Mouse (Mus musculus) limb, embryonic 10.5 days (tissue): ENCODE data around the gene Avpr1b. TPM values are rescaled to one million over a fixed set of nuclear protein-coding genes. Genes with fewer than 3 reads are reported as not detected.
"Not testable (repeated sequence)": the region's sequence is repeated elsewhere in the genome, so short reads cannot be mapped to it uniquely, and the experiment has no call there.

Experiments used
- DNase-seq: peaks from one replicate; pipeline ENCODE4 v3.0.0-alpha.2; 2017; ENCODE audit warnings: low spot score
- H3K27ac ChIP-seq: fragments of 300-500 bp; sonication (generic); 2 replicates; pipeline ENCODE4 v1.5.1; 2016; ENCODE audit warnings: mild to moderate bottlenecking
- H3K27me3 ChIP-seq: fragments of 300-500 bp; sonication (generic); 2 replicates; pipeline ENCODE4 v1.6.1; 2016; ENCODE audit warnings: low read depth, mild to moderate bottlenecking; ENCODE audit not compliant: poor library complexity, severe bottlenecking
- H3K36me3 ChIP-seq: fragments of 300-500 bp; sonication (generic); 2 replicates; pipeline ENCODE4 v1.6.1; 2016; ENCODE audit warnings: mild to moderate bottlenecking, moderate library complexity
- H3K4me1 ChIP-seq: fragments of 300-500 bp; sonication (generic); 2 replicates; pipeline ENCODE4 v1.6.1; 2016
- H3K4me3 ChIP-seq: fragments of 300-500 bp; sonication (generic); 2 replicates; pipeline ENCODE4 v1.5.1; 2016; ENCODE audit warnings: mild to moderate bottlenecking, moderate library complexity
- H3K9me3 ChIP-seq: fragments of 300-500 bp; sonication (generic); replicated peaks from 2 replicates; pipeline ENCODE4 v1.6.1; 2016; ENCODE audit warnings: mild to moderate bottlenecking
- WGBS: fragments of 180-500 bp; shearing (Covaris S2); methylation state at CpG from one replicate; pipeline ENCODE4 v1.1.7; 2016; 5-methylcytosine and 5-hydroxymethylcytosine counted together
- polyA plus RNA-seq: library from polyadenylated mRNA; unstranded; fragments of >200 nt; fragmentation: Nextera tagmentation; extraction: Ambion mirVana; gene quantifications from 2 replicates; pipeline ENCODE4 v1.2.1, GENCODE M21; 2016

The Avpr1b gene
- not detected in 2 replicates for polyA plus RNA-seq

- H3K4me1 ChIP-seq: 0 out of 2 replicates have a peak, but pooled peaks cover 8% of the 10 kb centered on the region
- peak; percentile 31 for DNase-seq
- H3K9me3 ChIP-seq: no peaks in the 10 kb centered on the region
- H3K4me3 ChIP-seq: no peak within 1 kb of the TSS
- no peaks in the 10 kb centered on the region for H3K36me3 ChIP-seq
- no peak within 1 kb of the TSS for H3K27ac ChIP-seq
- peaks cover 24% of the 10 kb centered on the region for H3K27me3 ChIP-seq
- WGBS: 28% methylated on average over 12 of the region's 12 CpGs
These were observed at the start of gene Avpr1b for GRCm38 (mm10) chr1:131598905-131599304. TSS of gene Avpr1b (plus strand) at chr1:131599239.

DNA sequence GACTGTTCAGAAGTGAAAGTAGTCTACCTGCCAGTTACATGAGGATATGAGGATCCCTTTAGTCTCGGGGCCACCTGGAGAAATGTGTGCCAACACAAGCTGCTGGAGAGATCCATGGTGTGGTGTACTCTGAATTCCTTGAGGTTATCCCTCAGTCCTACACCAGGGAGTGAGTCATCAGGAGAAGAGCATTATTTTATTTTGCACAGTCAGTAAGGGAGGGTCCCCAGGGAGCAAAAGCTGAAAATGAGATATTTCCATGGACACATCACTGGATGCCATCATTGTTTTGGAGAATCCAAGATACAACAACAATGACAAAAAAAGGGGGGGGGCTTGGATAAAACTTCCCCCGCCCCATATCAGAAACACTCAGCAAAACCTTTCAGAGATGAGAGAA lies 47.1 kb upstream of the Avpr1b start:
- H3K9me3 ChIP-seq: no peaks in the 10 kb centered on the region
- H3K4me1 ChIP-seq: peaks cover 12% of the 10 kb centered on the region
- no peaks in the 10 kb centered on the region for H3K27me3 ChIP-seq
- no peak overlapping the region for H3K27ac ChIP-seq
- DNase-seq: no peak
- no peak overlapping the region for H3K4me3 ChIP-seq
- no peaks in the 10 kb centered on the region for H3K36me3 ChIP-seq
- 92% methylated on average over 2 of the region's 2 CpGs for WGBS

DNA sequence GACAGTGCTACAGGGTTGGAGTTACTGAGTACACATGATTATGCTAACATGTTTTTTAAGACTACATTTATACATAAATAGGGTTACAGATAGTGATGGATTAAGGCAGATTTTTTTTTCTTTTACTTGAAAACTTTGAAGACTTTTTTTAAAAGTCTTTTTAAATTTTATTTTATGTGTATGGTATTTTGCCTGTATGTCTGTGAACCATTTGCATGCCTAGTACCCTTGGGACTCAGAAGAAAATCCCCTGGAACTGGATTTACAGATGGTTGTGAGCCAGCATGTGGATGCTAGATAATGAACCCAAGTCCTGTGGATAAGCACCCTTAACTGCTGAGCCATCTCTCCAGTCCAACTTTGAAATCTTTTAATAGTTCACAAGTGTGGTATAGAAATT lies 45.6 kb upstream of the Avpr1b start:
- no peak overlapping the region for H3K27ac ChIP-seq
- H3K4me1 ChIP-seq: peaks cover 12% of the 10 kb centered on the region
- no peak for DNase-seq
- H3K36me3 ChIP-seq: no peaks in the 10 kb centered on the region
- H3K9me3 ChIP-seq: no peaks in the 10 kb centered on the region
- no peak overlapping the region for H3K4me3 ChIP-seq
- no peaks in the 10 kb centered on the region for H3K27me3 ChIP-seq

GRCm38 (mm10) chr1:131555042-131555812 lies 43.8 kb upstream of the Avpr1b start:
- 29% methylated on average over 13 of the region's 13 CpGs for WGBS
- no peaks in the 10 kb centered on the region for H3K9me3 ChIP-seq
- peaks cover 6% of the 10 kb centered on the region for H3K4me1 ChIP-seq
- DNase-seq: peak; percentile 79
- H3K27ac ChIP-seq: peak overlapping the region; percentile 61; the same call in 1 of the 2 replicates
- no peaks in the 10 kb centered on the region for H3K36me3 ChIP-seq
- H3K4me3 ChIP-seq: no peak overlapping the region
- no peaks in the 10 kb centered on the region for H3K27me3 ChIP-seq

DNA sequence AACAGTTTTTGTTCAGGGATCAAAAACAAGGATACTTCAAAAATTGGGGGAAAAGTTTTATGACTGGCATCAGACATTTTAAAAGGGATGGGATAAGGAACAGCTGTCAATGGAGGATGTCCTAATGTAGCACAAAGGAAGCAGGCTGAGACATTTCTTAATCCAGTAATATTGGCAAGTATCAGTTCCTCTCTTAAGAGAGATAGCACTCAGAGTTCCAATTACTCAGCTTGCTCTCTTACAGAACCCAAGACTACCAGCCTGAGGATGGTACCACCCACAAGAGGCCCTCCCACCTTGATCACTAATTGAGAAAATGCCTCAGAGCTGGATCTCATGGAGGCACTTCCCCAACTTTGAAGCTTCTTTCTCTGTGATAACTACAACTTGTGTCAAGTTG lies 38.5 kb upstream of the Avpr1b start:
- no peaks in the 10 kb centered on the region for H3K36me3 ChIP-seq
- H3K27ac ChIP-seq: no peak overlapping the region
- H3K27me3 ChIP-seq: no peaks in the 10 kb centered on the region
- no peak for DNase-seq
- H3K4me3 ChIP-seq: no peak overlapping the region
- H3K9me3 ChIP-seq: no peaks in the 10 kb centered on the region
- no peaks in the 10 kb centered on the region for H3K4me1 ChIP-seq

GRCm38 (mm10) chr1:131562081-131562480 lies 37.0 kb upstream of the Avpr1b start:
- no peak overlapping the region for H3K27ac ChIP-seq
- H3K4me1 ChIP-seq: no peaks in the 10 kb centered on the region
- no peaks in the 10 kb centered on the region for H3K9me3 ChIP-seq
- H3K4me3 ChIP-seq: no peak overlapping the region
- no peaks in the 10 kb centered on the region for H3K36me3 ChIP-seq
- WGBS: 94% methylated on average over 2 of the region's 2 CpGs
- H3K27me3 ChIP-seq: no peaks in the 10 kb centered on the region
- DNase-seq: no peak

DNA sequence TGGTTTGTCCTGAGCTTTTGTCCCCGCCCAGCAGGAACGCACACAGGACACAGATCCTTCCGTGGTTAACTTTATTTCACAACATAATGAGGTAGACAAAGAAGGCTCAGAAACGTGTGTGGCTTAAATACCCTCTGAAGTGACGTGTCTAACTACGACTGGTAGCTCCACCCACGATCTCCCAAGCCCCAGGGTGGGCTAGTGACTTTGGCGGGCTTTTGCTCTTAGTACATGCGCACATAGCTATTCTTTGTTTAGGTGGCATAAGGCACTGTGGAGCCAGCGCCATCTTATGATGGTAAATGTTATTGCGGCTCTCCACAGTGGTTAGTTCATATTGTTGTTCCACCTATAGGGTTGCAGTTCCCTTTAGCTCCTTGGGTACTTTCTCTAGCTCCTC lies 33.0 kb upstream of the Avpr1b start:
- H3K27ac ChIP-seq, H3K27me3 ChIP-seq, DNase-seq, H3K4me3 ChIP-seq, H3K9me3 ChIP-seq, H3K4me1 ChIP-seq, H3K36me3 ChIP-seq: not testable (repeated sequence)
- WGBS: 49% methylated on average over 11 of the region's 11 CpGs

- Histone ChIP-seq H3K27me3 (no peaks in the 10 kb centered on the region), H3K36me3 (no peaks in the 10 kb centered on the region), H3K27ac (no peak overlapping the region), H3K4me1 (no peaks in the 10 kb centered on the region), H3K4me3 (no peak overlapping the region), H3K9me3 (no peaks in the 10 kb centered on the region)
- WGBS: 89% methylated on average over 6 of the region's 6 CpGs
- no peak for DNase-seq
These were observed 29.3 kb upstream of the Avpr1b start for GRCm38 (mm10) chr1:131569721-131570120.

GRCm38 (mm10) chr1:131570391-131570790 lies 28.6 kb upstream of the Avpr1b start:
- Histone ChIP-seq H3K27me3 (no peaks in the 10 kb centered on the region), H3K36me3 (no peaks in the 10 kb centered on the region), H3K4me3 (no peak overlapping the region), H3K27ac (no peak overlapping the region), H3K9me3 (no peaks in the 10 kb centered on the region), H3K4me1 (no peaks in the 10 kb centered on the region)
- 95% methylated on average over 4 of the region's 4 CpGs for WGBS
- DNase-seq: no peak

DNA sequence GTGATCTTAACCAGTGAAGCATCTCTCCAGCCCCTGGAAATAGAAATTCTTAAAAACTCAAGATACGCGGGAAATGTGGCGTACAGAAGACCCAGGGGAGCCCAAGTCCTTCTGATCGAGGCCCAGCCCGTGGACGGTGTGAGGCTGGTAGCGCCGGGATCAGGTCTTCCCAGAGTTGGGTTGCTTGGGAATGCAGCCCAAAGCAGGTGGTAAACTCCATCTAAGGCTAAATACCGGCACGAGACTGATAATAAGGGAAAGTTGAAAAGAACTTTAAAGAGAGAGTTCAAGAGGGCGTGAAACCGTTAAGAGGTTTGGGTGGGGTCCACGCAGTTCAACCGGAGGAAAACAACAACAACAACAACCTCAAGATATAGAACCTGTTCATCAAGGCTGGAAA lies 25.3 kb upstream of the Avpr1b start:
- Histone ChIP-seq H3K4me1 (no peaks in the 10 kb centered on the region), H3K27ac (no peak overlapping the region), H3K27me3 (no peaks in the 10 kb centered on the region), H3K36me3 (no peaks in the 10 kb centered on the region), H3K4me3 (no peak overlapping the region), H3K9me3 (no peaks in the 10 kb centered on the region)
- 91% methylated on average over 14 of the region's 14 CpGs for WGBS
- peak; percentile 69 for DNase-seq

- Histone ChIP-seq H3K36me3 (no peaks in the 10 kb centered on the region), H3K9me3 (no peaks in the 10 kb centered on the region), H3K27me3 (no peaks in the 10 kb centered on the region), H3K4me1 (peaks cover 7% of the 10 kb centered on the region; the same call in 1 of the 2 replicates), H3K27ac (no peak overlapping the region), H3K4me3 (no peak overlapping the region)
- DNase-seq: no peak
- WGBS: 77% methylated on average over 17 of the region's 17 CpGs
These were observed 19.9 kb upstream of the Avpr1b start for GRCm38 (mm10) chr1:131578943-131579680.

- Histone ChIP-seq H3K9me3 (no peaks in the 10 kb centered on the region), H3K27ac (no peak overlapping the region), H3K27me3 (no peaks in the 10 kb centered on the region), H3K4me3 (no peak overlapping the region), H3K4me1 (peaks cover 7% of the 10 kb centered on the region; the same call in 1 of the 2 replicates), H3K36me3 (no peaks in the 10 kb centered on the region)
- no peak for DNase-seq
- 59% methylated on average over 4 of the region's 4 CpGs for WGBS
These were observed 18.6 kb upstream of the Avpr1b start for GRCm38 (mm10) chr1:131580389-131580788.

- no peaks in the 10 kb centered on the region for H3K36me3 ChIP-seq
- H3K4me3 ChIP-seq: no peak overlapping the region
- H3K27me3 ChIP-seq: no peaks in the 10 kb centered on the region
- 95% methylated on average over 3 of the region's 3 CpGs for WGBS
- H3K9me3 ChIP-seq: no peaks in the 10 kb centered on the region
- no peak for DNase-seq
- no peak overlapping the region for H3K27ac ChIP-seq
- H3K4me1 ChIP-seq: peaks cover 7% of the 10 kb centered on the region; the same call in 1 of the 2 replicates
These were observed 15.4 kb upstream of the Avpr1b start for GRCm38 (mm10) chr1:131583598-131583997.
